ENCODE assay signal across 17 mouse cellular contexts in the genomic region with DNA sequence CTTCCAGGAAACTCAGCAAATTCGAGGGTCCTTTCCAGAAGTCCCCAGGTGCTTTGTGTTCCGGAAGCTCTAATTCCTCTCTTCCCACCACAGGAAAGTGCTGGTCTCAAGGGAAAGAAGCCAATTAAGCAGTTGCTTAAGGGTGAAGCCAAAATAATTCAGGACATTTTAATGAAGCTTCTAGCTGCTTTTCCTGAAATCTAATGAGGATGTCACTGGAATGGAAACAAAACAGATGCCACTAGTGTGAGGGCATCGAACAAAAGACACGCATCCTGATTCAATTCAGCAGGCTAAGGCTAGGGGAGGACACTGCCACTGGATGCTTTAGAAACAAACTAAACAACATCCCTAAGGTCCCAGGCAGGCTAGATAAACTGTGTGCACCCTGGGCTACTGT.
DNase-seq lines count a peak whose midpoint lies in the region; ATAC-seq and TF ChIP-seq lines count a peak whose summit lies in the region.
"Had no signal": no experiment of that assay in that cellular context is flagged by ENCODE, and none has a peak within 500 bp of the region (broad histone marks: within the 10 kb centered on the region; RNA-seq: fewer than 3 reads in every experiment).

No protein-coding gene starts in this region.

- no peak overlapping the region for H3K27ac ChIP-seq in hindbrain, embryonic 12.5 days
- H3K27ac ChIP-seq in hindbrain, embryonic 10.5 days: no peak overlapping the region
- peak overlapping the region; percentile 91 for H3K27ac ChIP-seq in brown adipose tissue, adult 24 weeks (replicated peaks; ENCODE audit: low read depth, low read length)
- 0 out of 2 replicates have a peak overlapping the region, but pooled peaks have one; percentile 2 for H3K27ac ChIP-seq in embryonic facial prominence, embryonic 10.5 days (replicated peaks)
- H3K27ac ChIP-seq in hindbrain, postnatal 0 days: no peak overlapping the region
- H3K27ac ChIP-seq: embryonic facial prominence, embryonic 15.5 days; intestine, embryonic 15.5 days; limb, embryonic 12.5 days; liver, embryonic 15.5 days had no signal

- WGBS in hindbrain, embryonic 12.5 days: 43% methylated on average over 4 of the region's 4 CpGs
- 55% methylated on average over 4 of the region's 4 CpGs for WGBS in hindbrain, embryonic 10.5 days
- WGBS in embryonic facial prominence, embryonic 10.5 days: 61% methylated on average over 4 of the region's 4 CpGs
- 21% methylated on average over 4 of the region's 4 CpGs for WGBS in hindbrain, postnatal 0 days

- no peaks in the 10 kb centered on the region for H3K9me3 ChIP-seq in hindbrain, embryonic 12.5 days (replicated peaks)
- H3K9me3 ChIP-seq in hindbrain, embryonic 10.5 days: no peaks in the 10 kb centered on the region
- H3K9me3 ChIP-seq in embryonic facial prominence, embryonic 10.5 days: no peaks in the 10 kb centered on the region
- H3K9me3 ChIP-seq in hindbrain, postnatal 0 days (ENCODE audit: low read length): no peaks in the 10 kb centered on the region
- H3K9me3 ChIP-seq: embryonic facial prominence, embryonic 15.5 days; intestine, embryonic 15.5 days; limb, embryonic 12.5 days; liver, embryonic 15.5 days had no signal

- intact Hi-C loops in left cerebral cortex, postnatal 4 days (cut with DNase I): no loop called here

- TF ChIP-seq CTCF in hindbrain, postnatal 0 days (IDR thresholded peaks at IDR 0.05; ENCODE audit: low read depth): no peak

- H3K4me1 ChIP-seq in hindbrain, embryonic 12.5 days: peaks cover 5% of the 10 kb centered on the region
- 0 out of 2 replicates have a peak, but pooled peaks cover 5% of the 10 kb centered on the region for H3K4me1 ChIP-seq in hindbrain, embryonic 10.5 days (replicated peaks)
- peaks cover 14% of the 10 kb centered on the region; the same call in 1 of the 2 replicates for H3K4me1 ChIP-seq in brown adipose tissue, adult 24 weeks (ENCODE audit: control insufficient read depth, insufficient read depth, insufficient read length, low read length)
- H3K4me1 ChIP-seq in embryonic facial prominence, embryonic 10.5 days: no peaks in the 10 kb centered on the region
- no peaks in the 10 kb centered on the region for H3K4me1 ChIP-seq in hindbrain, postnatal 0 days (ENCODE audit: insufficient read depth, low read length)
- H3K4me1 ChIP-seq: embryonic facial prominence, embryonic 15.5 days; intestine, embryonic 15.5 days; liver, embryonic 15.5 days had no signal

- no peak overlapping the region for H3K9ac ChIP-seq in hindbrain, embryonic 12.5 days
- no peak overlapping the region for H3K9ac ChIP-seq in hindbrain, postnatal 0 days (replicated peaks; ENCODE audit: low read length)
- H3K9ac ChIP-seq: embryonic facial prominence, embryonic 15.5 days; intestine, embryonic 15.5 days; limb, embryonic 12.5 days; liver, embryonic 15.5 days had no signal

- ATAC-seq in hindbrain, embryonic 12.5 days (ENCODE audit: low FRiP score): peak; percentile 58; the same call in 1 of the 2 replicates
- ATAC-seq in hindbrain, postnatal 0 days: peak; percentile 58; the same call in 1 of the 2 replicates
- ATAC-seq in activated CD4-positive, CD25-positive, alpha-beta regulatory T cell, adult 4 months: no peak
- ATAC-seq: intestine, embryonic 15.5 days had no signal

- H3K36me3 ChIP-seq in hindbrain, embryonic 12.5 days: no peaks in the 10 kb centered on the region
- H3K36me3 ChIP-seq in hindbrain, embryonic 10.5 days: no peaks in the 10 kb centered on the region
- no peaks in the 10 kb centered on the region for H3K36me3 ChIP-seq in embryonic facial prominence, embryonic 10.5 days (replicated peaks)
- no peaks in the 10 kb centered on the region for H3K36me3 ChIP-seq in hindbrain, postnatal 0 days (ENCODE audit: insufficient read depth, low read length)
- H3K36me3 ChIP-seq: embryonic facial prominence, embryonic 15.5 days; G1E; intestine, embryonic 15.5 days; limb, embryonic 12.5 days; liver, embryonic 15.5 days had no signal

- H3K4me3 ChIP-seq in hindbrain, embryonic 12.5 days: no peak overlapping the region
- no peak overlapping the region for H3K4me3 ChIP-seq in hindbrain, embryonic 10.5 days
- no peak overlapping the region for H3K4me3 ChIP-seq in brown adipose tissue, adult 24 weeks (ENCODE audit: insufficient read depth, low read depth, low read length)
- H3K4me3 ChIP-seq in embryonic facial prominence, embryonic 10.5 days: no peak overlapping the region
- H3K4me3 ChIP-seq in hindbrain, postnatal 0 days (ENCODE audit: low read length): no peak overlapping the region
- H3K4me3 ChIP-seq: embryonic facial prominence, embryonic 15.5 days; intestine, embryonic 15.5 days; limb, embryonic 12.5 days; liver, embryonic 15.5 days had no signal

- H3K27me3 ChIP-seq in hindbrain, embryonic 12.5 days: no peaks in the 10 kb centered on the region
- H3K27me3 ChIP-seq in hindbrain, embryonic 10.5 days (ENCODE audit: insufficient read depth, poor library complexity, severe bottlenecking): no peaks in the 10 kb centered on the region
- no peaks in the 10 kb centered on the region for H3K27me3 ChIP-seq in embryonic facial prominence, embryonic 10.5 days (replicated peaks; ENCODE audit: low read depth, poor library complexity, severe bottlenecking)
- no peaks in the 10 kb centered on the region for H3K27me3 ChIP-seq in hindbrain, postnatal 0 days (ENCODE audit: insufficient read depth, low read length)
- H3K27me3 ChIP-seq: embryonic facial prominence, embryonic 15.5 days; intestine, embryonic 15.5 days; limb, embryonic 12.5 days; liver, embryonic 15.5 days had no signal

- H3K4me2 ChIP-seq in hindbrain, embryonic 12.5 days (replicated peaks): no peak overlapping the region
- no peak overlapping the region for H3K4me2 ChIP-seq in hindbrain, postnatal 0 days (ENCODE audit: low read depth, low read length)
- H3K4me2 ChIP-seq: embryonic facial prominence, embryonic 15.5 days; intestine, embryonic 15.5 days; limb, embryonic 12.5 days; liver, embryonic 15.5 days had no signal

- DNase-seq in hindbrain, embryonic 10.5 days (ENCODE audit: low spot score): no peak
- DNase-seq in embryonic facial prominence, embryonic 10.5 days (ENCODE audit: low spot score): no peak
- DNase-seq in hindbrain, postnatal 0 days (ENCODE audit: low spot score): peak; percentile 57
- no peak for DNase-seq in layer of hippocampus, adult 9-11 months
- DNase-seq in left cerebral cortex, postnatal 4 days: no peak
- DNase-seq: gastrocnemius, postnatal 36 days; kidney, postnatal 36 days; layer of hippocampus, postnatal 36 days; lung, postnatal 36 days had no signal

Comparison
In these comparisons a context has a peak if more than half of its experiments do, and no peak if none do; other contexts are left out.
1. H3K27ac ChIP-seq: peak in brown adipose tissue, adult 24 weeks (single experiment) and embryonic facial prominence, embryonic 10.5 days (single experiment); none in hindbrain, embryonic 12.5 days (single experiment), hindbrain, embryonic 10.5 days (single experiment) and hindbrain, postnatal 0 days (single experiment).